Mouse (Mus musculus): ENCODE results near the gene Trim27. TPM values are rescaled to one million over a fixed set of nuclear protein-coding genes. Genes with fewer than 3 reads are reported as not detected.
A peak's percentile ranks its signal among the peaks of the same experiment; 100 is the strongest.

Gene Trim27
- 10 to 100 TPM; 43.1 to 45.0 TPM for total RNA-seq (2021)

DNA sequence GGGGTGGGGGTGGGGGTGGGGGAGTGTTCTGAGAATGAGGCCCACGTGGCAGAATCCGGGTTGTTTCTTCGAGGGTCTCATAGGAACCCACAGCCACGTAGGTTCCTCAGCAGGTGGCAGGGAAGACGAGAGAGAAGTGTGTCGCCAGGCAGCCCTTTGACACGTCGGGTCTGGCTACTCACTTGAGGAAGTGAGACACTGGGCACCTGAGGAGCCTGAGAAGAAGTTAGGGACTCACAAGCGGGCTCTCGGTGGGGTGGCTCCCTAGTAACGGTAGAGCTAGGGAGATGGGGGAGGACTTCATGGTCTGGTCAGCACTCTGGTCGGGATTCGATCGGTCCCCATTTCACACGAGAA, at the start of gene Trim27:
Trim27 (plus strand) TSS at position 79 of the 357 bp plus-strand sequence.
- intact Hi-C loops (cut with DNase I): no loop called here
- no peak for DNase-seq (ENCODE audit: extremely low spot score in 1 of 2, low spot score in 2 of 2)

DNA sequence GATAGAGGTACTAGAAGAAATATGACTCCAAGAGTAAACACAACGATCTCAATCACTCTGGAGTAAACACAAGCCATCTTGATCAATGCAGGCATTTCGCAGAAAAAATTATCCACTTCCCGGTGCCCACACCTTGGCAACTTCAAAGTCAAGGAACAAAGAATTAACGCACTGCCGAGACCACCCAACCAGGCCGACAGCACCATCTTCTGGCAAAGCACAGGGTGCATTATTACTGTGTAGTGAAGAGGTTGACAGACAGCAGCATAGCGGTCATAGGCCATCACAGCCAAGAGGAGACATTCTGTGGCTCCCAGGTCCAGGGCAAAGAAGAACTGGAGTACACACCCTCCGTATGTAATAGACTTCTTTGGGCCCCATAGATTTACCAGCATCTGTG, 36.8 kb upstream of the Trim27 start:
- DNase-seq (ENCODE audit: extremely low spot score in 1 of 2, low spot score in 2 of 2): no peak

DNA sequence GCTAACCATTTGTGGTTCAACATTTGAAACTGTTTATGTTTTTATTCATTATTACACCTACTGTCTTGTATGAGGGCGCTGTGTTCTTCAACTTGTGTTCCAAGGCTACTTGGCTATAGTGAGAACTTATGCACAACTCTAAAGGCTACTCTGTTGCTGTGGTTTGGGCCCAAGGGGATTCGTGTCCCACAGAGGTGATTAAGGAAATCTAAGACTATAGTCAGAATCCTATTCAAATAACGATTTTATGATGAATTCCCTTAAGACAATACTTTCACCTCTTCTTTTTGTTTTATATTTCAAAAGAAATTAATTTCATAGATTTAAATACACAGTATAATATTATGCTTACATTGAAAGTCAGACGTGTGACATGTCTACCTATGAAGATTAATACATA, 33.5 kb upstream of the Trim27 start, which contains the start of gene Olfr1368:
Olfr1368 (minus strand) TSS at position 101 of the 400 bp plus-strand sequence.
- no peak for DNase-seq (ENCODE audit: extremely low spot score in 1 of 2, low spot score in 2 of 2)
- intact Hi-C loops (cut with DNase I): no loop called here

More for the DNA sequence above, 36.8 kb upstream of the Trim27 start:
- intact Hi-C loops (cut with DNase I): no loop called here

DNA sequence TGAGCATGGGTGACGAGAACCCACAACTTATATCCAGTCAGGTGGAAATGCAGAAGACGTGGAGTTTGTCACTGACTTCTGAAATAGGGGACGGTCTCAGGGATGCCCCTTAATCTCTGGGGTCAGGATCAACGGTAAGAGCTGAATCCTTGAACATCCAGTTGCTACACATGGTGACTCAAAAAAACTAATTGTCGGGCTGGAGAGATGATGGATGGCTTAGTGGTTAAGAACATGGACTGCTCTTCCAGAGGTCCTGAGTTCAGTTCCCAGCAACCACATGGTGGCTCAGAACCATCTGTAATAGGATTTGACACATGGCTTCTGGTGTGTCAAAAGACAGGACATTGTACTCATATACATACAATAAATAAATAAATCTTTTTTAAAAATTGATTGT, 23.4 kb upstream of the Trim27 start:
- intact Hi-C loops (cut with DNase I): loop anchor here (5.0 kb wide), 2 partner anchors 844 to 859 kb away; no protein-coding TSS in a partner anchor

DNA sequence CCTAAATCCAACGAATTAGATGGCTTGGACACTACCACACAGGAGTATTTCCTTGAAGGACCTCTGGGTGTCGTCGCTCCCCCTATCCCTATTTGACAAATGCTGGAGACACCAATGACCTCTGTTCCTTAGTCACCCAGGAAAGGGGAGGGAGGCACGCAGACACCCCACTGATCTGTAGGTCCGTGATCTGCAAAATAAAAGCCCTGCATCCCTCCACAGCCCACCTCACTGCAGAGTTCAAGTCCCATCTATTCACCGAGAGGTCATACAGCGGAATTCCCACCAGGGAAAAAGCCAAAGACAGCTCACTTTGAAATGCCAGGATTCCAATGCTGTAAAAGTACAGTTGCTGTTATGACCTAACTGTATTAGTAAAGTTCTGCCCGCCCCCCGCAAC, 21.2 kb upstream of the Trim27 start:
- intact Hi-C loops (cut with DNase I): loop anchor here (5.0 kb wide), 2 partner anchors 846 to 861 kb away; no protein-coding TSS in a partner anchor
- DNase-seq (ENCODE audit: extremely low spot score in 1 of 2, low spot score in 2 of 2): no peak

More for the DNA sequence above, 23.4 kb upstream of the Trim27 start:
- no peak for DNase-seq (ENCODE audit: extremely low spot score in 1 of 2, low spot score in 2 of 2)

DNA sequence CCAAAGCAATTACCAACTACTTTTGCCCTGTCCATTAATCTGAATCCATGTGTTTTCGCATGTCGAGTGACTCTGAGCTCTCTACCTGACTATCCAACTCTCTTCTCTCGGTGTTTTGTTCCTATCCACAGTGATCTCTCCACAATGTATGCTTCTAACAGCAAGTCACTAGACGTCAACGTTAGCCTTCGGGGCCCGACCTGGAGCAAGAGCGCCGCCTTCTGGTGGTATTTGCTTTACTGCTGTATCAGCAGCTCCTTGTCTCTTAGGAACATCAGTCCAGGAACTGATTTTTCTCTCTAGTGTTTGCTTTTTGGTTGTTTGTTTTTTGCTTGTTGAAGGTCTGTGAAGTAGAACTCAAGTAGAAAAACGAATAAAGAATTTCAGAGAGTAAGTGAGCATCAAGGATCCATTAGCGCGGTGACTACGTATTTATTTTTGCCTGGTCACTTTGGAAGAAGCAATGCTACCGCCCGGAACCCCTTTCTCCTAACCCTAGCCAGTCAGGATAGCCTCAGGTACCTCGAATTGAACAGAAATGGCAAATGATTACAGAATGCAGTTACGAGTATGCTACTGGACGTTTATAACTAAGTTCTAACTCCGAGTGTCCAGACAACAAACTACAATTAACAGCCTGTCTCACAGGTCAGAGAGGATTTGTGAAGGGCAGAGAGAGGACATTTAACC, 20.3 kb upstream of the Trim27 start:
- intact Hi-C loops (cut with DNase I): loop anchor here (5.0 kb wide), 2 partner anchors 847 to 862 kb away; no protein-coding TSS in a partner anchor
- DNase-seq (ENCODE audit: extremely low spot score in 1 of 2, low spot score in 2 of 2): peak; percentile 80 to 87

DNA sequence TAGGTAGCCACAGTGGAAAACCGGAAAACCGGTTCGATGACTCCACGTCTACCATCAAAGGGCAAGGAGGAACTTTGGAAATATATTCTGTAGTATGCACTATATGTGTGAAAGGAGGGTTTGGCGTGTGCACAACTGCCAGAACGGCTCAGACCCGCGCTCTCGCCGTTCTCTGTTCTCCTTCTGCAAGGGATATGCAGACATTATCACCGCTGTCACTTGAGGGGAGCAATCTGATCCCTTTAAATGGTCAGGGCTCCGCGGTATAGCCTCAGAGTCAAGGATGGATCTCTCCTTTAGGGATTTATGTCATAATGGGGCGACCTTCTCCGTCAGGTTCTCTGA, 19.8 kb upstream of the Trim27 start:
- peak in 1 of 2 experiments; percentile 32 for DNase-seq (ENCODE audit: extremely low spot score in 1 of 2, low spot score in 2 of 2)
- intact Hi-C loops (cut with DNase I): loop anchor here (5.0 kb wide), 2 partner anchors 847 to 862 kb away; no protein-coding TSS in a partner anchor

DNA sequence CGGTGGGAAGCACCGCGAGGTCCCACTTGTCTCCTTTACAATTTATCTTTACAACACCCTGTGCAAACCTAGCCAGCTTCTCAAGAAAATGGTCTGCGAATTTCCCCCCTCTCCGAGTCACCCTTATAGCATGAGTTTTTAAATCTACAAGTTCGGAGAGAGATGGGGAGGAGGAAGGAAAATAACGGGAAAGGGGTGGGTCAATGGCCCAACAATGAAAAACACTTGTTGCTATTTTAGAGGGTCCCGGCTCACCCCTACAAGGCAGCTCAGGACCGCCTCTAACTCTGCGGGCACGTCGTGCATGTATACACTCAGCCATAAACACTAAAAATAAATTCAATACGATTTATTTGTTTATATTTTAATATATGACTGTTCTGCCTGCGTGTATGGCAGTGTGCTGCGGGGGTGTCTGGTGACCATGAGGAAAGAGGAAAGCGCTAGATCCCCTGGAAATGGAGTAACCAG, 19.2 kb upstream of the Trim27 start:
- DNase-seq (ENCODE audit: extremely low spot score in 1 of 2, low spot score in 2 of 2): no peak
- intact Hi-C loops (cut with DNase I): loop anchor here (5.0 kb wide), 1 partner anchor 72 kb away; no protein-coding TSS in a partner anchor

DNA sequence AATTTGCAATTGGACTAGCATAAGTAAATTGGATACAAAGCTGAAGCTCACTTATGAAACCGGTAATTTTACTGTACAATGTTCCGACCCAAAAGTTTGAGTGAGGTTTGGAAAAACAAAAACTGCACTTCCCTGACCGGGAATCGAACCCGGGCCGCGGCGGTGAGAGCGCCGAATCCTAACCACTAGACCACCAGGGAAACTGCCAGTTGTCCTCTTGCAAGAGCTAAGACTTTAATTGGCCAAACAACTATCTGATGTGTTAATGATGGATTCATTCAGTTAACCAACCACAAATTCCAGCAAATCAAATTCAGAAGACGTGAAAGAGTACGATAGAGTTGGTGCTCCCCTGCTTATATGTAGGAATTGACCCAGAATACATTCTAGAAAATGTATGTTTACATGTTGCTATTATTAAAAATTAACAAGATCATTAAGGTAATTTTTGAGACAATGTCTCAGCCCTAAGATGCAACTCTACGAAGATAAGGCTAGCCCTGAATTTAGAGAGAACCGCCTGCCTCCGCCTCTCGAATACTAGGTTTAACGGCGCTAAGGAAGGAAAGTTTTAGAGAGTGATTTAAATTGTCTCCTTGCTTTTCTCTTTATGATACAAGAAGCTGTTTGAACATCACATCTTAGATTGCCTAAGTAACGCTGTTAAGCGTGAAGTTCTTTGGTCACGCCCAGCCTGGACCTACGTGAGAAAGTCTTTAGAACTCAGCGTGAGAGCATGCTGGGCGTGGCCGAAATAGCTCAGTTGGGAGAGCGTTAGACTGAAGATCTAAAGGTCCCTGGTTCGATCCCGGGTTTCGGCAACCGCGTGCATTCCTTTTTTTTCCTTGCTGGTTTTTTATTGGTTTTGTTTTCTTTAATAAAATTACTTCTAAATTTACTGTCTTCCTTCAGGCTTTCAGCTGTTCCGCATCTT, 18.3 kb upstream of the Trim27 start:
- intact Hi-C loops (cut with DNase I): loop anchor here (5.0 kb wide), 1 partner anchor 71 kb away; no protein-coding TSS in a partner anchor
- peak; percentile 88 to 89 for DNase-seq (ENCODE audit: extremely low spot score in 1 of 2, low spot score in 2 of 2)

DNA sequence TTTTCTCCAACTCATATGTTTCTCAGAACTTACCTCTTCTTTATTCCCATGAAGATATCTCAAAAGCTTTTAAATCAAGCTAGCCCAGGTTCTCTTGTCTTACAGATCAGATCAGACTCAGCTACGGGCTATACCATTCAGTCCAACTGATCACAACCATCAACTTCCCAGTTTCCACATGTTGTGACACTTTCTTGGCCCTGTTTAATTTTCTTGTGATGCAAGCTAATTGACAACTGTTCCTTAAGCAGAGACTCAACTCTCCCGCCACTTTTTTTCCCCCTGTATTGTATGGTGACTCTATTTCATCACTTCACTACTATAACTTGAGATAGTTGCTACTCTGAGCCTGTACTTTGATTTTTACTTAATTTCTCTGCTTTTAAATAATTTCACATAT, 17.7 kb upstream of the Trim27 start:
- intact Hi-C loops (cut with DNase I): loop anchor here (5.0 kb wide), 1 partner anchor 71 kb away; no protein-coding TSS in a partner anchor
- no peak for DNase-seq (ENCODE audit: extremely low spot score in 1 of 2, low spot score in 2 of 2)

DNA sequence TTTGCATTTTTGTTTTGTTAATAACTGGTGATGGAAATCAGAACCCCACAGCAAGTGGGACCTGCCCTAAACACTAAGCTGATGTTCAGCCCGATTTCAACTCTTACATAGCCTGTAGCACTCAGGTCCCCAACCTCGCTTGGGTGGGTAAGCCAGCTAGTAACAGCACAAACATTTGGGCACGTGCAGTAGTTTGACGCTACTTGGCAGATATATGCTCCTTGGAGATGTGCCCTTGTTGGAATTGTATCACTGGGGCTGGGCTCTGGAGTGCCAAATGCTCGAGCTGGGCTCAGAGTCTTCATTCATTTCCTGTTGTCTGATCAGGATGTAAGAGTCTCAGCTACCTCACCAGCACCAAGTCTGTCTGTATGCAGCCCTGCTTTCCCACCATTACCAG, 16.7 kb upstream of the Trim27 start:
- intact Hi-C loops (cut with DNase I): loop anchor here (5.0 kb wide), 1 partner anchor 70 kb away; no protein-coding TSS in a partner anchor
- DNase-seq (ENCODE audit: extremely low spot score in 1 of 2, low spot score in 2 of 2): no peak

DNA sequence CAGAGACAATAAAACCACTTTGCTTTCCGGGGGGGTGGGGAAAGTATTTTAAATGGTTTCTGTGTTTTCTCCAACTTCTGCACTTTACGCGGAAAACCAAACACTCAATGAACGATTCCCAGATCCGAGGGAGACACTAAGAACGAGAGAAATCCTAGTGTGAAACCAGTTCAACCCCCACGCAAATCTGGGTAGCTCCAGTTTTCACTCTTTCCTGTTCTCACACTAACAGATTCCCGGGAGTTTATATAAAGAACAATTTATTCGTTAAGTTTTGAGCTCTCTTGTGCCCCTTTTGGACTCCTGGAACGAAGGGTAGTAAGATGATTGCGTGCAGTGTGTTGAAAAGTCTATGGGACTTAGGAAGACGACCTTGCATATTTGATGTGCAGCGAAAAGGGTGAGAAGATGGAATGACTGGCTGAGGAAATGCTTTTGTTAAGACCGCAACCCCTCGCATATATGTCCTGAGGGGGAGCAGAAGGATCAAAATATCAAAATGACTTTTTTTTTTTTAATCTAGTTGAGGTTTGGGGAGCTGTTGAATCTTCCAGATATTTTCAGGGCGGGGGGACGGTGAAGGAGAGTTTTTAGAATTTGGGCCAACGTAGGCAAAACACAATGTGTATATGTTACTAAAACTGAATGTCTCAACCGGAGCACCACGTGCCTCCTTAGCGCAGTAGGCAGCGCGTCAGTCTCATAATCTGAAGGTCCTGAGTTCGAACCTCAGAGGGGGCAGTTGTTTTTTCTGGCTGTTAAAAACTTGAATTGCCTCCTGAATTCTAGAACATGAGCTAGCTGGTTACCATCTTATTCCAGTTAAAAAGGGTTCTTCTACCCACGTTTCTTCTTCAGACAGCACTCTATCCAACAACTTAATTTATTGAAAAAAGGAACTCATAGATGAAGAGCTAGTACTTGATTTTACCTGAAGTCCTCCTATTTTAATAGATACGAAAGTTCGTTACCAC, 12.0 kb upstream of the Trim27 start:
- intact Hi-C loops (cut with DNase I): no loop called here
- DNase-seq (ENCODE audit: extremely low spot score in 1 of 2, low spot score in 2 of 2): peak; percentile 70 to 81

DNA sequence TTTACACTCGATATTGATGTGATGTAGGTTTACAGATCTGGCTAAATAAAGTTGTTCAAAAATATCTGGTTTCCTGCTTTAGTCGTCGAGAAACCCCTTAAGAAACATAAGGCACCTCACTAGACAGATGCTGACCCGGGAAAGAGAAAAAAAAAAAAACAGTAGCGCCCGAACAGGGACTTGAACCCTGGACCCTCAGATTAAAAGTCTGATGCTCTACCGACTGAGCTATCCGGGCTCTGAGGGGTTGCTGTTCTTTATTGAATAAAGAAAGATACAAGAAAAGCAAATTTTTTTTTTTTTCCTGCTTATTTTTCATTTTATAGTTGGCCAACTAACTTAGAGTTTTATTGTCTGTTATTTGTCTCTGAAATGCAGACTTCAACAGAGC, 11.3 kb upstream of the Trim27 start:
- DNase-seq (ENCODE audit: extremely low spot score in 1 of 2, low spot score in 2 of 2): no peak
- intact Hi-C loops (cut with DNase I): no loop called here

DNA sequence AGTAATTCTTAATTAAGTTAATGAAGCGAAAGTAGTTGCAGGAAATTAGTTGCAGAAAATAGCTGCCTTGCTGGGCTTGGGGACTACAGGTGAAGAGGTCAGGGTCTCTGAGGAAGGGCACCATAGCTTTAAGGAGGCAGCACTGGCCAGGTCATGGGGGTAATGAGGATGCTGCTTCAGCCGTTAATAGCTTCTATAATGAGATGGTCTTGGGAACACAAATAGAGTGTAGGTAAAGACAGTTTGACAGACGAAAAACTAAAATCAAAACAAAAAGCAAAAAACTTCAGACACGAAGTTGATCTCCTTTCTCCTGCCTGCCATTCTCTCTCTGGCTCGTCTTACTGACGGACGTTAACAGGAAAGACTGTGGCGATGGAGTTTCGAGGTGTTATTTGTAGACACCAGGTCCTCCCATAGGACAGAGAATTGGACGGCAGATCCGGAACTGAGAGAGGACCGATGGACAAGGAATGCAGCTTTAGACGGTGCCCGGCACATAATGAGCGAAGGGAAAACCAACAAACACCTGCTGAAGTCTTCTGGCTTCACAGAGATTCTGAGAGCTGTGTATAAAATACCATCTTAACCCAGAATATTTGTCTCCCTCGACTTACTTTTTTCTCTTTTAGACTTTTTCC, 10.8 kb upstream of the Trim27 start:
- DNase-seq (ENCODE audit: extremely low spot score in 1 of 2, low spot score in 2 of 2): no peak
- intact Hi-C loops (cut with DNase I): no loop called here

DNA sequence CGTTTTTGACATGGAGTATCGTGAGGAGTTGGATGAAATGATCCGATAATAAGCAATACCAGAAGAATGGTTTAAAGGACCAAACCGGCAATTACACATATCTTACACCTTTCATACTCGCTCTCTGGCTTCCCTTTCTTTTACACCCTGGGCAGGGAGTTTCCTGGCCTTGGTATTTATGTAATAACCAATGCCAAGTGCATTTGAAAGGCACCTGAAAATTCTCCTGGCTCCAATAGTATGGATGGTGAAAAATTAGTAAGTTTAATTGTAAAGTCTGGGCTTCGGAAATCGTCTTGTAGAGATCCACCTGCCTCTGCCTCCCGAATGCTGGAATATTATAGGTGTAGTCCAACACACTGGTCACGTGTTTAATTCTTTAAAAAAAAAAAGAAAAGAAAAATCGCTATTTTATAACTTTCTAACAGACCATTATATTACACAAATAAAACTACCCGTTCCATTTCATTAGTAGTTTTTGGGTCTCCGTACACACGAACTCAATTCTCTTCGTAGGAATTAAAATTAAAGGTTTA, 10.1 kb upstream of the Trim27 start:
- no peak for DNase-seq (ENCODE audit: extremely low spot score in 1 of 2, low spot score in 2 of 2)
- intact Hi-C loops (cut with DNase I): no loop called here

DNA sequence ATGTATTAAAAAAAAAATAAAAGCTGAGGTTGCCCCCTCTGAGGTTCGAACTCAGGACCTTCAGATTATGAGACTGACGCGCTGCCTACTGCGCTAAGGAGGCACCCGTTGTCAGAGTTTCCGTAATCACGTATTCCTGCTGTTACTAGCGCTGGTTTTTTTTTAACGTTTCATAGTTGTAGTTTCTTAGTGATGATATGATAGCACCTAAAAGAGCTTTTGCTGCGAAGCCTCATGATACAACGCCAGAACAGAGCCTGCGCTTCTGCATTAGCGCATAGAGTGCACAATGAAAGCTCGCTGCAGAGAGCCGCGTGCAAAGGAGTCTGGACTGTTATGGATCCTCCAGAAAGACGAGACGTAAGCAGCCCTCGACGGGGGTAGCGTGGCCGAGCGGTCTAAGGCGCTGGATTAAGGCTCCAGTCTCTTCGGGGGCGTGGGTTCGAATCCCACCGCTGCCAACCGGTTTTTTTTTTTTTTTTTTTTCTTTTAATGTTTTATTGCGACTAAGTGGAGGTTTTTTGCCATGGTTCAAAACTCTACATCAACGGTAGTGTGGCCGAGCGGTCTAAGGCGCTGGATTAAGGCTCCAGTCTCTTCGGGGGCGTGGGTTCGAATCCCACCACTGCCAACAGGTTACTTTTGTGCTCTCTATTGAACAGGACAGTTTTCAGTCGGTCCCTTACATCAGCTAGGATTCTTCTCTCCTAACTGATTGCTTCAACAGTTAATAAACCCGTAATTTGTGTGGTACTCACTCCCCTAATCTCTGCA, 9.4 kb upstream of the Trim27 start:
- DNase-seq (ENCODE audit: extremely low spot score in 1 of 2, low spot score in 2 of 2): peak; percentile 79 to 87
- intact Hi-C loops (cut with DNase I): loop anchor here (5.0 kb wide), 1 partner anchor 107 kb away; no protein-coding TSS in a partner anchor
